Mouse (Mus musculus) hindbrain, embryonic 15.5 days (tissue): ENCODE data around the gene Tmem121. TPM values are rescaled to one million over a fixed set of nuclear protein-coding genes. Genes with fewer than 3 reads are reported as not detected.
"Not testable (repeated sequence)": the region's sequence is repeated elsewhere in the genome, so short reads cannot be mapped to it uniquely, and the experiment has no call there.

Source experiments
- ATAC-seq: fragments of 200-750 bp; cut with Nextera tagmentation; 2 replicates; pipeline ENCODE4 v1.8.0; 2017; ENCODE audit warnings: low read depth, moderate number of reproducible peaks, moderate TSS enrichment; ENCODE audit not compliant: low FRiP score
- H3K27ac ChIP-seq: fragments of 300-500 bp; sonication (generic); replicated peaks from 2 replicates; pipeline ENCODE4 v1.5.1; 2015; ENCODE audit warnings: mild to moderate bottlenecking, inconsistent platforms
- H3K27me3 ChIP-seq: fragments of 300-500 bp; sonication (generic); 2 replicates; pipeline ENCODE4 v1.6.1; 2015; ENCODE audit warnings: control low read depth, inconsistent platforms
- H3K36me3 ChIP-seq: fragments of 300-500 bp; sonication (generic); 2 replicates; pipeline ENCODE4 v1.6.1; 2015; ENCODE audit warnings: control low read depth, inconsistent platforms
- H3K4me1 ChIP-seq: fragments of 300-500 bp; sonication (generic); replicated peaks from 2 replicates; pipeline ENCODE4 v1.6.1; 2015; ENCODE audit warnings: control low read depth, inconsistent platforms
- H3K4me2 ChIP-seq: fragments of 300-500 bp; sonication (generic); 2 replicates; pipeline ENCODE4 v1.6.1; 2015; ENCODE audit warnings: moderate library complexity, mild to moderate bottlenecking, inconsistent platforms
- H3K4me3 ChIP-seq: fragments of 300-500 bp; sonication (generic); 2 replicates; pipeline ENCODE4 v1.5.1; 2015; ENCODE audit warnings: mild to moderate bottlenecking, inconsistent platforms
- H3K9ac ChIP-seq: fragments of 300-500 bp; sonication (generic); 2 replicates; pipeline ENCODE4 v1.6.1; 2015; ENCODE audit warnings: inconsistent platforms
- H3K9me3 ChIP-seq: fragments of 300-500 bp; sonication (generic); 2 replicates; pipeline ENCODE4 v1.6.1; 2016; ENCODE audit warnings: control low read depth, inconsistent platforms
- WGBS: fragments of 180-500 bp; shearing (Covaris S2); methylation state at CpG from one replicate; pipeline ENCODE4 v1.1.7; 2015; 5-methylcytosine and 5-hydroxymethylcytosine counted together
- polyA plus RNA-seq: library from polyadenylated mRNA; unstranded; fragments of >200 nt; fragmentation: Nextera tagmentation; extraction: Ambion mirVana; gene quantifications from 2 replicates; pipeline ENCODE4 v1.2.1, GENCODE M21; 2015

Tmem121 gene
- polyA plus RNA-seq, 1 experiment from 2014 or later = 49.8 TPM

DNA sequence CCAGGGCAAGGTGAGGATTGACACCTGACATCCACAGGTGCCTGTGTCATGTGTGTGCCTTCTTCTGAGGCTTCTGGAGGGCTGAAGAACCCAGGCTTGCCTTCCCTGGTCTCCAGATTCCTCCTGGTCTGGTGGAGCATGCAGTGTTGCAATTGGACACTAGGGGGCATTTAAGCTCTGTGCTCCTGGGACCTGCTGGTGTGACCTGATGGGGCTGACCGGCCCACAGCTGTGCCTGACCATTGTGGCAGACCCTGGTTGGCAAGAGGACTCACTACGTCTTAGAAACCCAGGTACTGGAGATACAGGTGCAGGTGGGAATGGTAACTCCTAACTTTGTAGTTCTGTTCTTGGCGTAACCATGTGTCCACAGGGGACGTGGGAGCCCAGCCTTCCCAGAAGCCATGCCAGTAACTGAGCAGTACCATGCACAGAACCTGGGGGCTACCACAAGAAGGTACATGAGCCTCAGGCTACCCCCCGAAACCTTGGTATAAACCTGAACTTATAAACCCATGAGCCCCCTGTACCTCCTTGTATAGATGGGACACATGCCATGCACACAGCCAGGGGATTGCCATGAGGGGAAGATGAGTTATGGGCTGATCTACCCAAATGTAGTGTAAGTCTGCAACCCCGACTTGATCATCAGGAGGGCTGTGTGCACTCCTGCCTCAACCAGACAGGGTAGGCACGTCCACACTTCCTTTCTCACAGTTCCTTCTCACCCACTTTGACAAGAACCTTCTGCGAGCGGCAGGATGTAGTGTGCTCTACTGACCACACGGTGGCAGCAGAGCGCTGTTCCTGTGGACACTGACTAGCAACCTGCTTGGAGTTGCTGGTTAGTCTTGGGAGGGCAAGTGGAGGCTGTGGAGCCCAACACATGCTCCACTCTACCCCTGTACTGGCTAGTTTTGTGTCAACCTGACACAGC is 31.8 kb downstream of the Tmem121 start:
- H3K27me3 ChIP-seq = no peaks in the 10 kb centered on the region
- WGBS = 29% methylated on average over 11 of the region's 11 CpGs
- H3K27ac ChIP-seq = no peak overlapping the region
- H3K4me1 ChIP-seq = no peaks in the 10 kb centered on the region
- no peak overlapping the region for H3K4me2 ChIP-seq
- ATAC-seq = peak; percentile 31
- H3K36me3 ChIP-seq = no peaks in the 10 kb centered on the region
- H3K4me3 ChIP-seq = no peak overlapping the region
- H3K9me3 ChIP-seq = no peaks in the 10 kb centered on the region
- no peak overlapping the region for H3K9ac ChIP-seq

DNA sequence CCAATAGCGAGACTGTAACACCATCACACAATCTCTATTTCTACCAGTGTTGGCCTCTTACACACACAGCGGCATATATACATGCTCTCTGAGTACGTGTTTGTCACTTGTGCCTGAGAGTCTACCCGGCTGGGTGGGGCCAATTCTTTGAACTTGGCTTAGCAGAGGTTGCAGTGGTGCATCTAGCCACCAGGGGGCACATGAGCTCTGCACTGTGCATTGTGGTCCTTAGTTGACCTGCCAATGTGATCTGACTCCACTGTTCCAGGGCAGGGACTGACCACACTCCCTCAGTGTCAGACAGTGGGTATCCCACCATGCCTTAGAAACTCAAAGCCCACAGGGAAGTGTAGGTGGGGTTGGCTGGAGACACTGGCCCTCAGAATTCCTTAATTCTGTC is 34.1 kb downstream of the Tmem121 start:
- no peak overlapping the region for H3K4me2 ChIP-seq
- ATAC-seq = no peak
- WGBS = 53% methylated on average over 4 of the region's 4 CpGs
- H3K9ac ChIP-seq = no peak overlapping the region
- no peaks in the 10 kb centered on the region for H3K4me1 ChIP-seq
- no peaks in the 10 kb centered on the region for H3K36me3 ChIP-seq
- no peak overlapping the region for H3K4me3 ChIP-seq
- H3K9me3 ChIP-seq = no peaks in the 10 kb centered on the region
- H3K27ac ChIP-seq = no peak overlapping the region
- no peaks in the 10 kb centered on the region for H3K27me3 ChIP-seq

DNA sequence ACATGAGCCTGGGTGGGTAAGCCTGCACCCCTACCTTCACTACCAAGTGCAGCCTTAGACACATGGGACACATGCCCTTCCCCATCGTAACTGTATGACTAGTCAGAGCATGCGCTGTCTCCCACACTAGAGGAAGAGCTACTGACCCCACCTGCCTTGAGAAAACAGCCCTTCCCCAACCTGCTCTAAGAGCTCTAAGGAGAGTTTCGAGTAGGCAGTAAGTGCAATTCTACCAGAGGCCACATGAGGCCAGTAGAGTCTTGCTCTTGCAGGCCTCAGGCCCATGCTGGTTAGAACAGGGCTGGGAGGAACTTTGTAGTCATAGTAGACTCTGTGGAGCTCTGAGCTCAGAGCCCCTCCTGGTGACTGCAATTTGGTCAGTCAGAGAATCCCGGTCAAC is 34.7 kb downstream of the Tmem121 start:
- no peaks in the 10 kb centered on the region for H3K4me1 ChIP-seq
- no peak overlapping the region for H3K4me2 ChIP-seq
- no peak overlapping the region for H3K4me3 ChIP-seq
- WGBS = 42% methylated on average over 4 of the region's 4 CpGs
- no peak overlapping the region for H3K27ac ChIP-seq
- no peak overlapping the region for H3K9ac ChIP-seq
- no peaks in the 10 kb centered on the region for H3K9me3 ChIP-seq
- peak; percentile 48 for ATAC-seq
- no peaks in the 10 kb centered on the region for H3K36me3 ChIP-seq
- H3K27me3 ChIP-seq = no peaks in the 10 kb centered on the region

DNA sequence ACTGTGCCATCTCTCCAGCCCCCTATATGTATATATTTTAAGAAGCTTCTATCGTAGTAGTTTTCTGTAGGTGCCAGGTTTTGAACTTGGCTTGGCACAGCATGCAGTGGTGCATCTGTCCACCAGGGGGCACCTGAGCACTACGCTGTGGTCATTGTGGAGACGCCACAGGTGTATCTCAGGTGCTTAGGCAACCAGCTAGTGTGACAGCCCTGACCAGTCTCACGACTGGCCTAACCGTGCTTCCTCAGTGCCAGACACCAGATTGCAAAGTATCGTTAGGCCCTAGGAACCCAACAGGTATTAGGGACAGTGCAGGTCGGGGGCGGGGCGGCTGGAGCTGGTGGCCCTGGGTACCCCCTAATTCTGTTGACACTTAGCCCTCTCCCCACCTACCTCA is 35.6 kb downstream of the Tmem121 start:
- no peak for ATAC-seq
- Histone ChIP-seq H3K9me3 (no peaks in the 10 kb centered on the region), H3K4me1 (no peaks in the 10 kb centered on the region), H3K36me3 (no peaks in the 10 kb centered on the region), H3K4me2 (no peak overlapping the region), H3K27ac (no peak overlapping the region), H3K4me3 (no peak overlapping the region), H3K27me3 (no peaks in the 10 kb centered on the region), H3K9ac (no peak overlapping the region)
- WGBS = 80% methylated on average over 9 of the region's 9 CpGs

DNA sequence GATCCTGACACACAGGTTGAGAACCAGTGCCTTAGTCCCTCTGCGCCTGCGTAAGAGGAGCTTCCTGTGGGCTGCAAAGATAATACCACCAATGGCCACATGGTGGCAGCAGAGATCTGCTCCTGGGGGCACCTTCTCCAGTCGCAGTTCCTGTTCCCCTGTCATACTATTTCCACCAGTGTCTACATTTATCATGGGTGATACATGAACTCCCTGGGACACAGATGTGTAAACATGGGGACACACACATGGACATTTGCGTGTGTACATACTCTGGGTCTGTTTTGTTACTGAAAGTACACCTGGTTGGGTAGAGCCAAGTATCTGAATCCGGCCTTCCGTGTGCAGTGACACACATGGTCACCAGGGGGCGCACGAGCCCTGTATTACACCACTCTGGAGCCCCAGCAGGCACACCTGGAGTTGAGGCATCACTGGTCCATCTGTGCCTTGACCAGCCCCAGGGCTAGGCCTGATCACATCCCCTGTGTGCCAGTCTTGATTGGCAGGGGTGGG is 36.4 kb downstream of the Tmem121 start:
- H3K9me3 ChIP-seq = no peaks in the 10 kb centered on the region
- ATAC-seq = peak; percentile 46
- no peaks in the 10 kb centered on the region for H3K27me3 ChIP-seq
- H3K4me3 ChIP-seq = no peak overlapping the region
- no peak overlapping the region for H3K9ac ChIP-seq
- H3K36me3 ChIP-seq = no peaks in the 10 kb centered on the region
- 14% methylated on average over 8 of the region's 8 CpGs for WGBS
- H3K27ac ChIP-seq = no peak overlapping the region
- H3K4me2 ChIP-seq = no peak overlapping the region
- H3K4me1 ChIP-seq = no peaks in the 10 kb centered on the region

DNA sequence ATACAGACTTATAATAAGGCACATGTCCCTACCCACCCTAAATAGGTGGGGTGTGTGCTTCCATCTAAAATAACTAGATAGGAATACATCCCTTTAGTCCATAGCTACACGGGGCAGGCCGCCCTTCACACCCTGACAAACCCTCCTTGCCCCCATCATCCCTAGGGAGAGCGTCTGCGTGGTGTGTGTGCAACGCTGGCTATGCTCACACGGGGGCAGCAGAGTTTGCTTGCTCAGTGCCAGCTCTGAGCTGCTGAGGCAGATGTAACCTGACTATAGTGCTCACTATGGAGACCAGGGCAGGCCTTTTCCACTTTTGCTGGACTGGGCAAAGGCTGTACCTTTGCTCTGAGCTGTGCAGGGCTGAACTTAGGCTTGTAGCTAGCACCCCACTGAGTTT is 37.0 kb downstream of the Tmem121 start:
- 31% methylated on average over 6 of the region's 6 CpGs for whole genome bisulfite sequencing
- H3K27ac ChIP-seq = no peak overlapping the region
- ATAC-seq = peak; percentile 49
- no peak overlapping the region for H3K4me3 ChIP-seq
- H3K4me2 ChIP-seq = no peak overlapping the region
- H3K9ac ChIP-seq = no peak overlapping the region
- no peaks in the 10 kb centered on the region for H3K27me3 ChIP-seq
- H3K36me3 ChIP-seq = no peaks in the 10 kb centered on the region
- no peaks in the 10 kb centered on the region for H3K4me1 ChIP-seq
- no peaks in the 10 kb centered on the region for H3K9me3 ChIP-seq

DNA sequence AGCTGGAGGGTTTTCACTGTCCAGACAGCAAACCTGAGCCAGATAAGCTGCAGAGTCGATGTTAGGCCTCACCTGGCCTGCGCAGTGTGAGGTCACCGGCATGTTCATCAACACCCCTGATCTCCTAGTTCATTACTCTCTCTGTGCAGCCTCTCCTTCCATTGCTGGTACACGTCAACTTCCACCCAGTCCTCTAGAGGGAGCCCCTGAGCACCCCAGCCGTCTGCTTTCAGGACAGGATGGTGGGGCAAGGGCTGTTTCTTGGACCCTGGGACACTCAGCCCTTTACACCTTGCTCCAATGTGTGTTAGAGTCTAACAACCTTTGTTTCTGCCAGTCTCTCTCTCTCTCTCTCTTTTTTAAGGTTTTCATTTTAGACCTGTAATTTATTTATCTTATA is 38.5 kb downstream of the Tmem121 start:
- H3K36me3 ChIP-seq = no peaks in the 10 kb centered on the region
- H3K4me1 ChIP-seq = no peaks in the 10 kb centered on the region
- H3K9me3 ChIP-seq = no peaks in the 10 kb centered on the region
- no peak overlapping the region for H3K9ac ChIP-seq
- H3K27ac ChIP-seq = no peak overlapping the region
- H3K27me3 ChIP-seq = no peaks in the 10 kb centered on the region
- H3K4me2 ChIP-seq = no peak overlapping the region
- ATAC-seq = no peak
- 83% methylated on average over 5 of the region's 5 CpGs for WGBS
- no peak overlapping the region for H3K4me3 ChIP-seq

DNA sequence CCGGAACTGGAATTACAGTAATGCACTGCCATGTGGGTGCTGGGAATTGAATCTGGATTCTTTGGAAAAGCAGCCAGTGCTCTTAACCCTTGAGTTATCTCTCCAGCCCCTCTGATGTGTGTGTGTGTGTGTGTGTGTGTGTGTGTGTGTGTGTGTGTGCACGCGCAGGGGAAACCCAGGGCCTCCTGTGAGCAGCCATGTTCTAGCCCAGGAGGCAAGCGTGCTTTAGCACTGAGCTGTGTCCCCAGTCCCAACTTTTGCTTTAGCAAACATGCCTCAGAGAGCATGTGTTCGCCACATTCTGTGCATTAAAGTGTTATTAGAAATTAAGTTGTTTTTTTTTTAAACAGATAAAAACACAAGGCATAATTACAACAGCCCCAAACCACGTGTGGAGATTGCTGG is 39.0 kb downstream of the Tmem121 start:
- Histone ChIP-seq H3K9me3 (no peaks in the 10 kb centered on the region), H3K4me1 (no peaks in the 10 kb centered on the region), H3K4me3 (no peak overlapping the region), H3K36me3 (no peaks in the 10 kb centered on the region), H3K9ac (no peak overlapping the region), H3K27me3 (no peaks in the 10 kb centered on the region), H3K4me2 (no peak overlapping the region), H3K27ac (no peak overlapping the region)
- WGBS = 87% methylated on average over 6 of the region's 6 CpGs
- ATAC-seq = no peak

DNA sequence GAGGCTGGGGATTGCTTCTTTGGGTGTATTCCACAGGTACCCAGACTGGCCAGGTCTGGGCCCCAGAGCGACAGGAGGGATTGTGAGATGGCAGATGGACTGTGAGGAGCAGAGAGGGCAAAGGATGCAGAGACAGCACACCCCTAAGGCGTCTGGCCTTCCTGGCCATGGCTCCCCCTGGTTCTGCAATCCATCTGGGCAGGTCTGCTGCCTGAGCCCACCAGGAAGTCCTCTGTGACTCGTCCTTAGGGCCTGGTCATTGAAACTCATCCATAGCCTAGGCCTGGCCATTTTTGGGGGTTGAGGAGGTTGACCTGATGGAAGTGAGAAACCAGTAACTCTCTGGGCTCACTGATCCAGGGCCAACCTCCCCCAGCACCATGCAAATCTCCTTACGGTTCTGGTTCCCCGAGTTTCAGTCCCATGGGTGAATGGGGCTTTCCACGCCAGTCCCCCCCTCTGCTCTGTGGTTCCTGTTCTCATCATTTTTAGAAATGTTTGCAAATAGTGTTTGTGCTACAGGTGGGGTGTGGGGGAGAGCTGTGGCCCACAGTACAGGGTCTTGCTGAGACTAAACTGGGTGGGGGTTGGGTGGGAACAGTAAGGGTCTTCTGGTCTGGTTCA is 42.4 kb downstream of the Tmem121 start:
- Histone ChIP-seq H3K9ac (no peak overlapping the region), H3K36me3 (no peaks in the 10 kb centered on the region), H3K4me3 (no peak overlapping the region), H3K4me2 (no peak overlapping the region), H3K27me3 (no peaks in the 10 kb centered on the region), H3K27ac (no peak overlapping the region), H3K9me3 (no peaks in the 10 kb centered on the region), H3K4me1 (no peaks in the 10 kb centered on the region)
- no peak for ATAC-seq
- 74% methylated on average over 6 of the region's 6 CpGs for WGBS

DNA sequence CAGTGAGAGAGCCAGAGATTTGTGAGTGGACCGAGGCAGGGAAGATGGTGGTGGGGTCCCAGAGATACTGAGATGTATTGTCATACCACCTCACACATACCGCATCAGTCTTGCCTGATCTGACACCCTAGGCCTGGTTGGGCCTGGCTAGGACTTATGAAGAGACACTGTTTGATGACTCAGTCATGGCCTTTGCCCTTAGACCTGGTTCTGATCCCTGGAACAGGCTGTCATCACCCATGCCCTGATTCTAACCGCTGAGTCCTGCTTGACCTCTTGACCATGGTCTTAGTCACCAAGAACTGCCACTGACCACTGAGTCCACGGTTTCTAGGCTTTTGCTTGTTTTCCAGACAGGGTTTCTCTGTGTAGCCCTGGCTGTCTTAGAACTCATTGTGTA is 45.0 kb downstream of the Tmem121 start:
- H3K9ac ChIP-seq = no peak overlapping the region
- 92% methylated on average over 4 of the region's 4 CpGs for WGBS
- H3K27ac ChIP-seq = no peak overlapping the region
- no peaks in the 10 kb centered on the region for H3K9me3 ChIP-seq
- H3K36me3 ChIP-seq = no peaks in the 10 kb centered on the region
- no peak overlapping the region for H3K4me2 ChIP-seq
- ATAC-seq = no peak
- no peaks in the 10 kb centered on the region for H3K4me1 ChIP-seq
- no peaks in the 10 kb centered on the region for H3K27me3 ChIP-seq
- H3K4me3 ChIP-seq = no peak overlapping the region

DNA sequence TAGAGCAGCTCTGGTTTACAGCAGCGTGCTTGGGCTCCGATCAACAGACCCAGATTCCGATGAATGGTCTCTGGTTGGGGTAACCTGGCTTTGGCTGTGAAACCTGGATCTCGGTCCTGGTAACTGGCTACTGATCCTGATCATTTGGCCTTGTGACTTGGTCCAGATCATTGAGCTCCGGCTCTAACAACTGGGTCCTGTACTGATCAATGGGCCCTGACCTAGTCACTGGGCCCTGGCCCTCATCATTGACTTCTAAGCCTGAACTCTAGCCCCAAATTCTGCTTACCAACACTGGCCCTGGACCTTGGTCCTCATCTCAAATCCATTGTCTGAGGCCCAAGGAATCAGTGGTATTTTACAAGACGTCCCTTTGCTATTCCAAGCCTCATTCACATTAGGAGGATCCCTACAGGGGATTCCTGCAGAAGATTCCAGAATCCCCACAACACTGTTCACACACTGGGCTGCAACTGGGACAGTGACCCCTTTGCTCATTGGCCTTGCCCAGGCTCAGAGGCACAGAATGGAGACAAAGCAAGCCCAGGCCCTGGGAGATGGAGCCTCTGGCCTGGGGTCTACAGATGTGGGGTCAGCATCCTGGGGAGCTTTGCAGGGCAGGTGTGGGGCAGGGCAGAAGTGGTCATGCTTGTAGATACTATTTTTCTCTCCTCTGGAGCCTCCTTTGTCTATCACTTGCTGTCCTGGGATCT is 46.0 kb downstream of the Tmem121 start:
- WGBS = 89% methylated on average over 6 of the region's 6 CpGs
- H3K27me3 ChIP-seq, H3K36me3 ChIP-seq, ATAC-seq, H3K4me2 ChIP-seq, H3K4me1 ChIP-seq, H3K27ac ChIP-seq, H3K4me3 ChIP-seq, H3K9ac ChIP-seq, H3K9me3 ChIP-seq: not testable (repeated sequence)

DNA sequence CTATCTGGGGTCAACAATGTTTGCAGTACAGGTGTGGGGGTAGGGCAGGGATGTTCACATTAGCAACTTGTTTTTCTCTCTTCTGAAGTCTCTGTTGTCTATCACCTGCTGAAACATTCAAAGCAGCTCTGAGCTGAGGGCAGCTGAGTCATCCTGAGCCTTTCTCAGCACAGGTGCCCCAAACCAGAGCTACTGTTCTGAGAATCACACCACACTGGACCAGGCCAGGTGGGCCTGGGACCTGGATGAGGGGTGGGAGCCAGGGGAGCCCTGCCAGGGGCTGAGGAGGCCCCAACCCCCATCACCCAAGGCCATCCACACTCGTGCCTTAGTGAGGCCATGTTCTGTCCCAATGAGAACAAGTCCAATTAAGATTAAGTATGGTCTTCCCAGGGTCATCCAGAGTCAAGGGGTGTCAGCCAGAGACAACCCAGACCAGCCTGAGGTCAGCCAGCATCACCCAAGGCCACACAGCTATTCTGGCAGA is 46.6 kb downstream of the Tmem121 start:
- 58% methylated on average over 1 of the region's 1 CpGs for WGBS

More for the DNA sequence above, 46.6 kb downstream of the Tmem121 start:
- not testable (repeated sequence) for H3K27me3 ChIP-seq, ATAC-seq, H3K9me3 ChIP-seq, H3K36me3 ChIP-seq, H3K4me3 ChIP-seq, H3K9ac ChIP-seq, H3K4me2 ChIP-seq, H3K4me1 ChIP-seq, H3K27ac ChIP-seq
